Mouse (Mus musculus): ENCODE measurements around the gene Mrpl39. TPM values are rescaled to one million over a fixed set of nuclear protein-coding genes. Genes with fewer than 3 reads are reported as not detected.

The Mrpl39 gene
- polyA plus RNA-seq (2014; fragmentation: Nextera tagmentation; extraction: Ambion mirVana) = 52.2 and 54.2 TPM in 2 replicates

- Histone ChIP-seq H3K4me3 (ENCODE audit: low read depth, low read length) (peak within 1 kb of the TSS; percentile 62), H3K27ac (ENCODE audit: low read depth, low read length) (no peak within 1 kb of the TSS), H3K36me3 (ENCODE audit: control insufficient read depth, insufficient read depth, low read length) (no peaks in the 10 kb centered on the region; the same call in 1 of the 2 replicates), H3K9ac (ENCODE audit: low read length) (peak within 1 kb of the TSS; percentile 82), H3K4me2 (ENCODE audit: low read depth, low read length, severe bottlenecking) (peak within 1 kb of the TSS; percentile 67), H3K9me3 (ENCODE audit: control insufficient read depth, low read length) (no peaks in the 10 kb centered on the region), H3K27me3 (ENCODE audit: control insufficient read depth, insufficient read depth, low read length) (no peaks in the 10 kb centered on the region), H3K4me1 (replicated peaks; ENCODE audit: control insufficient read depth, insufficient read depth, low read length) (peaks cover 2% of the 10 kb centered on the region; the same call in 1 of the 2 replicates)
- peak; percentile 99 for DNase-seq (ENCODE audit: low spot score)
- peak; percentile 99 for ATAC-seq (replicated peaks; ENCODE audit: low FRiP score)
- WGBS = 2% methylated on average over 66 of the region's 66 CpGs
Observed at GRCm38 (mm10) chr16:84735166-84736105, at the start of gene Mrpl39. TSS of gene Mrpl39 (minus strand) at chr16:84735742.

- Histone ChIP-seq H3K4me3 (ENCODE audit: low read depth, low read length) (no peak overlapping the region), H3K4me2 (ENCODE audit: low read depth, low read length, severe bottlenecking) (no peak overlapping the region), H3K36me3 (ENCODE audit: control insufficient read depth, insufficient read depth, low read length) (no peaks in the 10 kb centered on the region; the same call in 1 of the 2 replicates), H3K9me3 (ENCODE audit: control insufficient read depth, low read length) (no peaks in the 10 kb centered on the region), H3K4me1 (replicated peaks; ENCODE audit: control insufficient read depth, insufficient read depth, low read length) (no peaks in the 10 kb centered on the region), H3K27me3 (ENCODE audit: control insufficient read depth, insufficient read depth, low read length) (no peaks in the 10 kb centered on the region), H3K9ac (ENCODE audit: low read length) (no peak overlapping the region), H3K27ac (ENCODE audit: low read depth, low read length) (no peak overlapping the region)
- DNase-seq (ENCODE audit: low spot score) (no peak), ATAC-seq (replicated peaks; ENCODE audit: low FRiP score) (peak; percentile 60; the same call in 1 of the 2 replicates)
- 10% methylated on average over 7 of the region's 7 CpGs for WGBS
Observed at GRCm38 (mm10) chr16:84784966-84785365, 49.4 kb upstream of the Mrpl39 start.

GRCm38 (mm10) chr16:84783279-84783678 is 47.7 kb upstream of the Mrpl39 start:
- no peak for ATAC-seq (replicated peaks; ENCODE audit: low FRiP score)
- no peak overlapping the region for H3K27ac ChIP-seq (ENCODE audit: low read depth, low read length)
- no peaks in the 10 kb centered on the region; the same call in 1 of the 2 replicates for H3K36me3 ChIP-seq (ENCODE audit: control insufficient read depth, insufficient read depth, low read length)
- DNase-seq (ENCODE audit: low spot score) = no peak
- 73% methylated on average over 2 of the region's 2 CpGs for WGBS
- H3K9me3 ChIP-seq (ENCODE audit: control insufficient read depth, low read length) = no peaks in the 10 kb centered on the region
- no peaks in the 10 kb centered on the region for H3K4me1 ChIP-seq (replicated peaks; ENCODE audit: control insufficient read depth, insufficient read depth, low read length)
- H3K27me3 ChIP-seq (ENCODE audit: control insufficient read depth, insufficient read depth, low read length) = no peaks in the 10 kb centered on the region
- no peak overlapping the region for H3K9ac ChIP-seq (ENCODE audit: low read length)
- H3K4me2 ChIP-seq (ENCODE audit: low read depth, low read length, severe bottlenecking) = no peak overlapping the region
- no peak overlapping the region for H3K4me3 ChIP-seq (ENCODE audit: low read depth, low read length)

- no peak overlapping the region for H3K27ac ChIP-seq (ENCODE audit: low read depth, low read length)
- ATAC-seq (replicated peaks; ENCODE audit: low FRiP score) (no peak), DNase-seq (ENCODE audit: low spot score) (no peak)
- WGBS = 88% methylated on average over 5 of the region's 5 CpGs
- no peaks in the 10 kb centered on the region for H3K27me3 ChIP-seq (ENCODE audit: control insufficient read depth, insufficient read depth, low read length)
- no peak overlapping the region for H3K4me2 ChIP-seq (ENCODE audit: low read depth, low read length, severe bottlenecking)
- H3K4me3 ChIP-seq (ENCODE audit: low read depth, low read length) = no peak overlapping the region
- no peaks in the 10 kb centered on the region for H3K9me3 ChIP-seq (ENCODE audit: control insufficient read depth, low read length)
- no peaks in the 10 kb centered on the region; the same call in 1 of the 2 replicates for H3K4me1 ChIP-seq (replicated peaks; ENCODE audit: control insufficient read depth, insufficient read depth, low read length)
- H3K36me3 ChIP-seq (ENCODE audit: control insufficient read depth, insufficient read depth, low read length) = no peaks in the 10 kb centered on the region
- no peak overlapping the region for H3K9ac ChIP-seq (ENCODE audit: low read length)
Observed at GRCm38 (mm10) chr16:84779718-84780117, 44.2 kb upstream of the Mrpl39 start.

- Histone ChIP-seq H3K36me3 (ENCODE audit: control insufficient read depth, insufficient read depth, low read length) (no peaks in the 10 kb centered on the region), H3K27me3 (ENCODE audit: control insufficient read depth, insufficient read depth, low read length) (no peaks in the 10 kb centered on the region), H3K9ac (ENCODE audit: low read length) (no peak overlapping the region), H3K4me2 (ENCODE audit: low read depth, low read length, severe bottlenecking) (no peak overlapping the region), H3K27ac (ENCODE audit: low read depth, low read length) (no peak overlapping the region), H3K4me3 (ENCODE audit: low read depth, low read length) (no peak overlapping the region), H3K9me3 (ENCODE audit: control insufficient read depth, low read length) (no peaks in the 10 kb centered on the region), H3K4me1 (replicated peaks; ENCODE audit: control insufficient read depth, insufficient read depth, low read length) (no peaks in the 10 kb centered on the region; the same call in 1 of the 2 replicates)
- no peak for ATAC-seq (replicated peaks; ENCODE audit: low FRiP score)
- no peak for DNase-seq (ENCODE audit: low spot score)
- 83% methylated on average over 6 of the region's 6 CpGs for WGBS
Observed at GRCm38 (mm10) chr16:84778861-84779630, 43.5 kb upstream of the Mrpl39 start.

- no peaks in the 10 kb centered on the region; the same call in 1 of the 2 replicates for H3K4me1 ChIP-seq (replicated peaks; ENCODE audit: control insufficient read depth, insufficient read depth, low read length)
- no peak overlapping the region for H3K9ac ChIP-seq (ENCODE audit: low read length)
- H3K4me2 ChIP-seq (ENCODE audit: low read depth, low read length, severe bottlenecking) = no peak overlapping the region
- H3K9me3 ChIP-seq (ENCODE audit: control insufficient read depth, low read length) = no peaks in the 10 kb centered on the region
- no peak overlapping the region for H3K27ac ChIP-seq (ENCODE audit: low read depth, low read length)
- ATAC-seq (replicated peaks; ENCODE audit: low FRiP score) (no peak), DNase-seq (ENCODE audit: low spot score) (no peak)
- WGBS = 87% methylated on average over 6 of the region's 6 CpGs
- H3K27me3 ChIP-seq (ENCODE audit: control insufficient read depth, insufficient read depth, low read length) = no peaks in the 10 kb centered on the region
- no peaks in the 10 kb centered on the region for H3K36me3 ChIP-seq (ENCODE audit: control insufficient read depth, insufficient read depth, low read length)
- no peak overlapping the region for H3K4me3 ChIP-seq (ENCODE audit: low read depth, low read length)
Observed at GRCm38 (mm10) chr16:84778431-84778830, 42.9 kb upstream of the Mrpl39 start.

GRCm38 (mm10) chr16:84776089-84776784 is 40.7 kb upstream of the Mrpl39 start:
- Histone ChIP-seq H3K27ac (ENCODE audit: low read depth, low read length) (no peak overlapping the region), H3K4me1 (replicated peaks; ENCODE audit: control insufficient read depth, insufficient read depth, low read length) (peaks cover 2% of the 10 kb centered on the region; the same call in 1 of the 2 replicates), H3K4me3 (ENCODE audit: low read depth, low read length) (peak overlapping the region; percentile 68), H3K36me3 (ENCODE audit: control insufficient read depth, insufficient read depth, low read length) (no peaks in the 10 kb centered on the region), H3K4me2 (ENCODE audit: low read depth, low read length, severe bottlenecking) (peak overlapping the region; percentile 71), H3K27me3 (ENCODE audit: control insufficient read depth, insufficient read depth, low read length) (no peaks in the 10 kb centered on the region), H3K9ac (ENCODE audit: low read length) (no peak overlapping the region), H3K9me3 (ENCODE audit: control insufficient read depth, low read length) (no peaks in the 10 kb centered on the region)
- WGBS = 57% methylated on average over 7 of the region's 7 CpGs
- DNase-seq (ENCODE audit: low spot score) = no peak
- ATAC-seq (replicated peaks; ENCODE audit: low FRiP score) = no peak

GRCm38 (mm10) chr16:84775356-84775755 is 39.8 kb upstream of the Mrpl39 start:
- H3K9me3 ChIP-seq (ENCODE audit: control insufficient read depth, low read length) = no peaks in the 10 kb centered on the region
- H3K4me3 ChIP-seq (ENCODE audit: low read depth, low read length) = peak overlapping the region; percentile 68
- DNase-seq (ENCODE audit: low spot score) (no peak), ATAC-seq (replicated peaks; ENCODE audit: low FRiP score) (no peak)
- no peaks in the 10 kb centered on the region for H3K36me3 ChIP-seq (ENCODE audit: control insufficient read depth, insufficient read depth, low read length)
- WGBS = 29% methylated on average over 11 of the region's 11 CpGs
- peak overlapping the region; percentile 71 for H3K4me2 ChIP-seq (ENCODE audit: low read depth, low read length, severe bottlenecking)
- H3K27ac ChIP-seq (ENCODE audit: low read depth, low read length) = no peak overlapping the region
- peak overlapping the region; percentile 92 for H3K9ac ChIP-seq (ENCODE audit: low read length)
- H3K4me1 ChIP-seq (replicated peaks; ENCODE audit: control insufficient read depth, insufficient read depth, low read length) = peaks cover 2% of the 10 kb centered on the region; the same call in 1 of the 2 replicates
- H3K27me3 ChIP-seq (ENCODE audit: control insufficient read depth, insufficient read depth, low read length) = no peaks in the 10 kb centered on the region

All from forebrain, embryonic 11.5 days (tissue).